Mouse (Mus musculus) forebrain, embryonic 15.5 days (tissue): ENCODE measurements around the gene Tle3. TPM values are rescaled to one million over a fixed set of nuclear protein-coding genes. Genes with fewer than 3 reads are reported as not detected.

ENCODE experiments used
- ATAC-seq: fragments of 200-750 bp; cut with Nextera tagmentation; replicated peaks from 2 replicates; pipeline ENCODE4 v1.8.0; 2017; ENCODE audit warnings: mild to moderate bottlenecking, moderate TSS enrichment, moderate library complexity
- H3K27ac ChIP-seq: fragments of 300-500 bp; sonication (generic); replicated peaks from 2 replicates; pipeline ENCODE4 v1.5.1; 2015; ENCODE audit warnings: mild to moderate bottlenecking, inconsistent platforms
- H3K27me3 ChIP-seq: fragments of 300-500 bp; sonication (generic); 2 replicates; pipeline ENCODE4 v1.6.1; 2015; ENCODE audit warnings: inconsistent platforms
- H3K36me3 ChIP-seq: fragments of 300-500 bp; sonication (generic); 2 replicates; pipeline ENCODE4 v1.6.1; 2015; ENCODE audit warnings: mild to moderate bottlenecking, inconsistent platforms
- H3K4me1 ChIP-seq: fragments of 300-500 bp; sonication (generic); 2 replicates; pipeline ENCODE4 v1.6.1; 2015; ENCODE audit warnings: inconsistent platforms
- H3K4me2 ChIP-seq: fragments of 300-500 bp; sonication (generic); replicated peaks from 2 replicates; pipeline ENCODE4 v1.6.1; 2015; ENCODE audit warnings: mild to moderate bottlenecking, inconsistent platforms
- H3K4me3 ChIP-seq: fragments of 300-500 bp; sonication (generic); 2 replicates; pipeline ENCODE4 v1.5.1; 2015; ENCODE audit warnings: mild to moderate bottlenecking, inconsistent platforms
- H3K9ac ChIP-seq: fragments of 300-500 bp; sonication (generic); replicated peaks from 2 replicates; pipeline ENCODE4 v1.6.1; 2015; ENCODE audit warnings: mild to moderate bottlenecking, inconsistent platforms
- H3K9me3 ChIP-seq: fragments of 300-500 bp; sonication (generic); 2 replicates; pipeline ENCODE4 v1.6.1; 2016; ENCODE audit warnings: inconsistent platforms
- WGBS: fragments of 180-500 bp; shearing (Covaris S2); methylation state at CpG from one replicate; pipeline ENCODE4 v1.1.7; 2015; ENCODE audit warnings: mixed read lengths; 5-methylcytosine and 5-hydroxymethylcytosine counted together
- polyA plus RNA-seq: library from polyadenylated mRNA; unstranded; fragments of >200 nt; fragmentation: Nextera tagmentation; extraction: Ambion mirVana; gene quantifications from 2 replicates; pipeline ENCODE4 v1.2.1, GENCODE M21; 2015

Gene Tle3
- polyA plus RNA-seq, 1 experiment from 2014 or later: 40.9 TPM

DNA sequence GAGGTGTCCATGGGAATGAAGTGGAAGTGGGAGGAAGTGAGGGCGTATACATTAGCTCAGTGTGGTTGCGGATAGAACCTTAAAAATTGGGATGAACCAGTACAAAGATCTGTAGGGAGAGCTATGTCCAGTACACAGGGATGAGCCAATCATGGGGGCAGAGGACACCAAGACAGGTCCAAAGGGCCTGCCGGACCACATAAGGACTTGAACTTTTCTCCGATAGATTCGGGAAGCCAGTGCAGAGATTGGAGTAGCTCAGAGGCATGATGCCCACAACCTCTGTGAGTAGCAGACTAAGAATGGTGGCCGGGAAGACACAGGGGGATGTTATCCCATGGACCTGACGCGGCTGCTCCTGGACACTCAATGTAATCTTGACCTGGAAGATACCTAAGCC lies 12.0 kb upstream of the Tle3 start:
- H3K4me2 ChIP-seq: no peak overlapping the region
- ATAC-seq: no peak
- WGBS: 93% methylated on average over 8 of the region's 8 CpGs

DNA sequence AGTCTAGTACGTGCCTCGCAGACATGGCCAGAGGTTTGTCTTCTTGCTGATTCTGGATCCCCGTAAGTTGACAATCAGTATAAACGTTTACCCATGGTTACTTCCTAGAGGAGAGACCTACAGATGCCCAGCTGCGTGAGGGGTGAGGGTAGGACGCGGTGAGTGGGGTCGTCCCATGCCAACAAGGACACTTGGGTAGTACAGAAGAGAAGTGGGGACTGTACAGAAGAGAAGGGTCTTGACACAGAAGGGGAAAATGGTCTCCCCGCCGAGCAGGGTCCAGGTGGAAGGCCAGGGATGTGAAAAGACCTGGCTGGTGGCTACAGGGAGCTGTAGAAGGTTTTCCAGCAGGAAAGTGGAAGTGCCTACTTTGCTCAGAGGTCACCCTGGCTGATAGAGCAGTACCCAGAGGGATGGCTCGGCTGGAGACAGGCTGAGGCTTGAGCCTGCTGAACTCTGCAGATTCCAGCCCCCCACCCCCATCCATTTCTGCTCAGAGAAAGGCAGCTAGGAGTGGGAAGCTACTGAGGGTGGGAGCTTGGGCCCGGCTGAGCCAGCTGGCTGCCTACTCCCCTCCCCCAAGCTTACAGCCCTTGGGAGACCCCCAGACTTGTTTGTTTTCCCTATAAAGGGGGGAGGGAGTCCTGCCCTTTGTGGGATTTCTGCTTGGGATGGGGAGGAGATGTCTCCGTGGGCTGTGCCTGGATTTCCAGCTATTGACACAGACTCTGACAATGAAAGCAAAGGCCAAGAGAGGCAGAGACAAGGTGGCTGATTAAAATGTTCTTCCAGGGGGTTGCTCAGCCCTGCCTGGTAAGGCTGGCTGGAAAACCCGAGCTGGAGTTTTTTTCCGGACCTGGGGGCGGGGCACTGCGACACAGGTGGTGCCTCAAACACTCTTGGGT lies 11.2 kb upstream of the Tle3 start:
- H3K36me3 ChIP-seq: no peaks in the 10 kb centered on the region
- peak; percentile 88 for ATAC-seq
- H3K4me3 ChIP-seq: no peak overlapping the region
- peaks cover 2% of the 10 kb centered on the region; the same call in 1 of the 2 replicates for H3K9me3 ChIP-seq
- peak overlapping the region; percentile 46 for H3K27ac ChIP-seq
- H3K4me1 ChIP-seq: peaks cover 27% of the 10 kb centered on the region
- no peak overlapping the region; the same call in 1 of the 2 replicates for H3K4me2 ChIP-seq
- H3K9ac ChIP-seq: no peak overlapping the region
- H3K27me3 ChIP-seq: peaks cover 13% of the 10 kb centered on the region; the same call in 1 of the 2 replicates
- 23% methylated on average over 17 of the region's 17 CpGs for WGBS

More for the DNA sequence above, 12.0 kb upstream of the Tle3 start:
- Histone ChIP-seq H3K27ac (no peak overlapping the region), H3K4me1 (peaks cover 27% of the 10 kb centered on the region), H3K4me3 (no peak overlapping the region), H3K9ac (no peak overlapping the region), H3K36me3 (no peaks in the 10 kb centered on the region), H3K9me3 (peaks cover 2% of the 10 kb centered on the region; the same call in 1 of the 2 replicates), H3K27me3 (peaks cover 10% of the 10 kb centered on the region; the same call in 1 of the 2 replicates)

DNA sequence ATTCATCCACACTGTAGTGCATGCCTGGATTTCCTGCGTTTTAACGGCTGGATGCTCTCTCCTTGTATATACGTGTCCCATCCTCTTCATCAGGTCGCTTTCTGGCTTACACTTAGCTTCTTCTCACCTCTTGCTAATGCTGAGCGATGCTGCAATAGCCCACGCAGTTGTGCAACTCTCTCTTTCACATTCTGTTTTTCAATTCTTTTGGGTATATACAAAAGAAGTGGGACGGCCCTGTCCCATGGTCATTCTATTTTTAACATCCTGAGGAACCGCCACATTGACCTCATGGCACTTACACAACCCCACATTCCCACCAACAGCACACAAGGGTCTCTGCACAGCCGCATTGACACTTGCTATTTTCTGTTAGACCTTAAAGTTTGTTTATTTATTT lies 9.0 kb upstream of the Tle3 start:
- ATAC-seq: no peak
- Histone ChIP-seq H3K9ac (no peak overlapping the region), H3K27ac (no peak overlapping the region), H3K4me2 (no peak overlapping the region), H3K36me3 (no peaks in the 10 kb centered on the region), H3K4me1 (peaks cover 35% of the 10 kb centered on the region), H3K27me3 (peaks cover 22% of the 10 kb centered on the region; the same call in 1 of the 2 replicates), H3K9me3 (no peaks in the 10 kb centered on the region), H3K4me3 (no peak overlapping the region)
- WGBS: 38% methylated on average over 9 of the region's 9 CpGs

DNA sequence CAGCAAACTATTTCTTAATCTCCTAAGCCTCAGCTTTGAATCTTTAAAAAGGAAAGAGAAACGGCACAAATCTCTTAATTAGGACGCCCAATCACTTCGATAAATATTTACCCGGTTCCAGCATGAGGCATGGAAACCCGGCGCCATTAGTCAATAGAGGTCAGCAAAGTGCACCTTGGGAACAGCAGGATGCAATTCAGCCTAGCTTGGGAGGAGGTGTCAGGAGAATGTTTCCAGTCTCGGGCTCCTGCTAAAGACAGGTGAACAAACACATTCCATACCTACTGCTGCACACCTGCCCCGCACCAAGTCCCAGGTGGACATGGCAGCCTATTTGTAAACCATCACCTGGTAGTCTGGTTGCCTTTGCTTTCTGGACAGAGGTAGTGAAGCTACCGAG lies 6.1 kb upstream of the Tle3 start:
- no peak overlapping the region for H3K27ac ChIP-seq
- peaks cover 47% of the 10 kb centered on the region for H3K4me1 ChIP-seq
- no peak overlapping the region for H3K4me2 ChIP-seq
- H3K4me3 ChIP-seq: no peak overlapping the region
- no peak for ATAC-seq
- H3K9me3 ChIP-seq: no peaks in the 10 kb centered on the region
- H3K36me3 ChIP-seq: no peaks in the 10 kb centered on the region
- peaks cover 22% of the 10 kb centered on the region; the same call in 1 of the 2 replicates for H3K27me3 ChIP-seq
- 19% methylated on average over 9 of the region's 9 CpGs for WGBS
- H3K9ac ChIP-seq: no peak overlapping the region

DNA sequence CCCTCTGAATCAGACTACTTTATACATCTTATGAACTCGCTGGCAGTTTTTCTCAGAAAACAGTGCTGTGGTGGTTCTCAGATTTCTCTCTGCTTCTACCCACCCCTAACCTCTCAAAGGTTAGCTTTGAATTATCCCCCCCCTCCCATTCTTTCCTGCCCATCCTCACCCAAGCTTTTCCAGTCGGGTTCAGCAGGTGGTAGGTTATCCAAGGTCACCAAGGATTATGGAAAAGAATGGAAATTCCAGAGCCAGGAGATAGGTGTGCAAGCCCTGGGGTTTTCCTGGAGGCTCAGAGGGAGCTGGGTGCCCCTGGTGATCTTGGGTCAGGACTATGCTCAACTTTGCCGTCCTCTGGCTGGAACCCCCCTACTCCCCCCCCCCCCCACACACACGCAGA lies 5.0 kb upstream of the Tle3 start:
- Histone ChIP-seq H3K36me3 (no peaks in the 10 kb centered on the region), H3K4me3 (no peak overlapping the region), H3K9ac (no peak overlapping the region), H3K27ac (no peak overlapping the region), H3K4me1 (peaks cover 48% of the 10 kb centered on the region), H3K27me3 (peaks cover 19% of the 10 kb centered on the region; the same call in 1 of the 2 replicates), H3K9me3 (no peaks in the 10 kb centered on the region), H3K4me2 (no peak overlapping the region)
- ATAC-seq: no peak
- WGBS: 36% methylated on average over 4 of the region's 4 CpGs

DNA sequence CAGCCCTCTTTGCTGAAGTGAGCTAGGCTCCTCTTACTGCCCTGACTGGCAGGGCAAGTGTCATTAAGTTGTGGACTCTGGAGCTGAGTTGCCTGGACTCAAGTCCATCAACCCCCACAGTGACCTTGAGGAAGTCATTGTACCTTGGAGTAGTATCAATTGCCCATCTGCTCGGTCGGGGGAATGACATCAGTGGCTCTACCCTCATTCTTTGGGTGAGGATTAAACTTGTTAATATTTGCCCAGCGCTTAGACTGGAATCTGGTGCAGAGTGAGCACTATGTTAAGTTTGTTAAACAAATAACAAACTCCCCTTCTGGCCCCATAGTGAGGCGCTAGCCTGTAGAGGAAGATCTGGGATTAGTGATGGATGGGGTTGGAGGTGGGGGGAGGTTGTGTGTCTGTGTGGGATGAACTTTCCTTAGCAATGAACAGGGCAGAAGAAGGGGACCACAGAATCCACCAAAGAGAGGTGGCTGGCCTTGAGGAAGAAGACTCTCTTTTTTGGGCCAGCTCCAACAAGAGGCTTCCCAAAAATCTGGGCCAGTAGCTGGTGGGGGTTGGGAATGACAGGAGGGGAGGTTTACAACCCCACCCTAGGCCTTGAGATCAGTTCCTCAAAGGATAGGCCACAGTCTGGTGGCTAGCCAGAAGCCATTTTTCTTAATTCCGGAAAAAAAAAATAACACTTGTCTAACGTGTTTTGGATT lies 4.2 kb upstream of the Tle3 start:
- no peak overlapping the region for H3K9ac ChIP-seq
- peaks cover 41% of the 10 kb centered on the region for H3K4me1 ChIP-seq
- no peak overlapping the region for H3K4me3 ChIP-seq
- ATAC-seq: no peak
- 29% methylated on average over 6 of the region's 6 CpGs for WGBS
- H3K36me3 ChIP-seq: no peaks in the 10 kb centered on the region
- H3K9me3 ChIP-seq: no peaks in the 10 kb centered on the region
- no peak overlapping the region for H3K27ac ChIP-seq
- H3K4me2 ChIP-seq: no peak overlapping the region
- H3K27me3 ChIP-seq: peaks cover 16% of the 10 kb centered on the region; the same call in 1 of the 2 replicates

DNA sequence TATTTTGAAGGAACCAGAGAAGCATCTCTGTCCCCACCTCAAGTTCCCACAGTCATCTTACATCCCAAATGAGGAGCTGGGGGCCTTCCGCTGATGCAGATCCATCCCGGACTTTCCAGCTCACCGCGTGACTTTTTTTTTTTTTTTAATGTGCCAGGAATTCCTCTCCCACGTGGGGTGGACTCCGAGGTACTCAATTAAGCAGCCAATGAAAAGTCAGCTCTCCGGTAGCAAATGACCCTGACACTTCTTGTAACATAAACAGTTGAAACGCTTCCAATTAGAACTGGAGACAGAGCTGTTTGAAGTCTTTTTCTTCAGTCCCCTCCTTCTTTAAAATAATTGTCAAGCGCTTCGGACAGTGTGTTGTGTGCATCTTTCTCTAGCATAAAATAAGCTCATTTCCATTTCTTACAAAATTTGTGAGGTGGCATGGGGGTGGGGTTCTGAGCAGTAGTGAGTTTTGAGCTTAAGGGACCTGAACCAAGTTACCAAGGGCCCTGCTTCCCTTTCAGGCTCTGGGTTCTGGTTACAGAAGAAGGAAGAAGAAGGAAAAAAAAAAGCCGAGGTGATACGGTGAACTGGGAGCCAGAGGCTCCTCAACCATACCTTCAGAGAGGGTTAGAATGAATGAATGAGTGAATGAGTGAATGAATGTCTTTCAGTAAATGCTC lies 3.5 kb upstream of the Tle3 start:
- H3K4me2 ChIP-seq: peak overlapping the region; percentile 53
- H3K4me1 ChIP-seq: peaks cover 38% of the 10 kb centered on the region
- no peaks in the 10 kb centered on the region for H3K36me3 ChIP-seq
- under 1% methylated on average over 12 of the region's 12 CpGs for WGBS
- no peaks in the 10 kb centered on the region for H3K9me3 ChIP-seq
- H3K9ac ChIP-seq: no peak overlapping the region
- H3K4me3 ChIP-seq: peak overlapping the region; percentile 27; the same call in 1 of the 2 replicates
- peaks cover 16% of the 10 kb centered on the region; the same call in 1 of the 2 replicates for H3K27me3 ChIP-seq
- no peak for ATAC-seq
- H3K27ac ChIP-seq: peak overlapping the region; percentile 71

DNA sequence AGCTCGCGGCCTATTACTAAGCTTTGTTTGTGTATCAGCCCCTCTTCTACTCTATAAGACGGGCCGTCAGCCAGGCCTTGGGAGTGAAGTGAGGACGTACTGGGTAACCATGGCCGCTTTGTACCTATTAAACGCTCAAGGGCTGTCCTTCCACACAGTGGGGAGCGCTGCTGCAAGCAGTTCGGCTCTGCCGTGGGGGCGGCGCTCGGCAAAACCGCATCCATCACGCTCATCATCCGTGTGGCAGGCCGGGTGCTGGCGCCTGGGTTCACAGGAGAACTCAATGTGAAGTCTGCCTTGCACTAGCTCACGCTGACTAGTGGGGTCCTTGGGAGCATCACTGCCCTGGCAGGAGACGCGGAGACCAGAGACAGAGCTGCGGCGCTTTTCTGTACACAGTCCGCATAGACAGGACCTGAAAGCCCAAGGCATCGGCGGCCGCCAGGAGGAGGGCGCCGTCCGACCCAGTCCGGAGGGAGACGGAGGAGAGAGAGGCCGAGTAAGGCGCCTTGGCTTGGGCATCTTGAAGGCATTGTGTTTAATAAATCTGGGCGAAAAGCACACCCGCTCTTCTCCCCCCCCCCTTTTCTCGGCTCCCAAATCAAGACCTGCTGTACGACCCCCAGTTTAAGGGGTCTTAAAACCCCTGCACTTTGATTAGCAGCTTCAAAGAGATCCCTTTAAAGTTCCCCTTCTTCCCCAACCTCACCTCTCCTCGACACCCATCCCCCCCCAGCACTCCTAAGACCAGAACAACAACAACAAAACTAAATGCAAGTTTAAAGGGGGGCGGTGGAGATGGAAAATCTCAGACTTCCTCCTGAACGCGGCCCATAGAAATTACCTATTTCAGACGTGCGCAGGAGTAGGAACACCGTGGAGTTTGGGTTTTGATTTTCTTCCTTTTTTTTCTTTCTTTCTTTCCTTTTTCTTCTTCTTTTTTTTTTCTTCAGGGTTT lies 2.6 kb upstream of the Tle3 start:
- under 1% methylated on average over 45 of the region's 45 CpGs for WGBS
- Histone ChIP-seq H3K36me3 (no peaks in the 10 kb centered on the region), H3K9ac (peak overlapping the region; percentile 32), H3K4me1 (peaks cover 41% of the 10 kb centered on the region), H3K4me2 (peak overlapping the region; percentile 53), H3K4me3 (peak overlapping the region; percentile 27), H3K9me3 (no peaks in the 10 kb centered on the region), H3K27ac (peak overlapping the region; percentile 71), H3K27me3 (peaks cover 12% of the 10 kb centered on the region; the same call in 1 of the 2 replicates)
- ATAC-seq: no peak; the same call in 1 of the 2 replicates

DNA sequence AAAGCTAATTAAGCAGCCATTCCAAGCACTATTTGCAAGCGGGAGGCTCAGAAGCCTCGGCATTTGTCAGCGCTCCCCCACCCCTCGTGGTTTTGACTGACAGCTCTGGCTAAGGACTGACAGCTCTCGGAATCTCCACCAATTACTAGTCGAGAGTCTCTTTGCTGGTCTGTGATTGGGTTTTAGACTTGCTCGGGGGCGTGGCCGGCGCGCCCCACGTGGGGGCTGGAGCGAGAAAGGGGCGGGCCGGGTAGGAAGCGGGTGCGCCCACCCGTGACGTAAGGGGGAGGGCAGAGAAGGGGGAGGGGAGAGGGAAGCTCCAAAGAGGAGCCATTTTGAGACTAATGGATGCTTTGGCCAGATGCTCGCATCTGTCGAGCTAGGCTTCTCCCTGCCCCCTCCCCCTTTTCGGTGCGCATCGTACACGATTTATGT lies 1.7 kb upstream of the Tle3 start:
- Histone ChIP-seq H3K27me3 (peaks cover 12% of the 10 kb centered on the region; the same call in 1 of the 2 replicates), H3K9me3 (no peaks in the 10 kb centered on the region), H3K4me1 (peaks cover 49% of the 10 kb centered on the region), H3K4me3 (peak overlapping the region; percentile 89), H3K27ac (peak overlapping the region; percentile 96), H3K36me3 (no peaks in the 10 kb centered on the region), H3K9ac (peak overlapping the region; percentile 64), H3K4me2 (peak overlapping the region; percentile 97)
- under 1% methylated on average over 24 of the region's 25 CpGs for WGBS
- peak; percentile 89 for ATAC-seq

DNA sequence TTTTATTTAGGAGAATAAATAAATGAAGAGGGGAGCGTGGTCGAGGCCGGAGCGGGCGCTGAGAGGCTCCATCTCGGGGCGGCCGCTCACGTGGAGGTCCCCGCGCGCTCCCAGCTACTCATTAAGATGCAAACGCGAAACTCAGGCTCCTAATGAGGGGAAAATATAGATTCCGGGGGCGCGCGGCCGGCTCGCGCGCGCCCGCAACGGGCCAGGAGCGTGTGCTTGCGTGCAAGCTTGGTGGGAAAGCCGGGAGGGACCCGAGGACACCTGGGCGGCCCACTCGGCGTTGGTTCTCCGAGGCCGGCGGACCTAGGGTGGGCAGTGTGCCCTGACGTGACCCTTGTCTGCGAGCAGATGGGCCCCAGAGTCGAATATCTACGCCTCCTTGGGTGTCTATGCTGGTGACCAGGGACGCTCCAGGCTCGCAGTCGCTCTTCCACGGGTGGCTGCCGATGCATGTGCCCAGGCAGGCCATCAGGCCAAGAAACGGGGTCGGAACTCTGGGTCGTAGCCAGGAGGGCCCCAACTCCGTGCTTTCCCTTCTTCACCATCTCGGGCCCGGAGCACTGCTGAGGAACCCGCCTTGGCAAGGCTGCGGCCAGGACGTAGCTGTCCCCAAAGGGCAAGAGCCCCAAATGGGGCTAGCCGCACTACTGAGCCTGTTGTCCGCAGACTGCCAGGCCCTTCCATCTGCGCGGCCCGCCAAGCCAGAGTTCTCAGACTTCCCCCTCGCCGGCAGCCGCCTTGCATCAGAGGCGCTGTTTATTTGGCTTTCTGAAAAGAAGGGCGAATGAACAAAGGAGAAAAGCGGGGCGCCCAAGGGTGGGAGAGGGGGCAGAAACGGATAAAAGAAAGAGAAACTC lies 1.0 kb upstream of the Tle3 start:
- under 1% methylated on average over 66 of the region's 66 CpGs for whole genome bisulfite sequencing
- Histone ChIP-seq H3K9ac (peak overlapping the region; percentile 64), H3K36me3 (no peaks in the 10 kb centered on the region), H3K9me3 (no peaks in the 10 kb centered on the region), H3K4me2 (peak overlapping the region; percentile 97), H3K4me3 (peak overlapping the region; percentile 89), H3K27ac (peak overlapping the region; percentile 96), H3K4me1 (peaks cover 54% of the 10 kb centered on the region), H3K27me3 (peaks cover 8% of the 10 kb centered on the region; the same call in 1 of the 2 replicates)
- ATAC-seq: peak; percentile 27
